Mouse (Mus musculus) olfactory bulb, adult 2 months (tissue): ENCODE results near the gene Il10rb. TPM values are rescaled to one million over a fixed set of nuclear protein-coding genes. Genes with fewer than 3 reads are reported as not detected.

Source experiments
- H3K27ac ChIP-seq: fragments of 200-500 bp; 2 replicates; pipeline ENCODE4 v1.5.1; 2012; ENCODE audit warnings: low read depth, low read length; ENCODE audit not compliant: insufficient read depth
- H3K4me1 ChIP-seq: fragments of 200-500 bp; 2 replicates; pipeline ENCODE4 v1.6.1; 2012; ENCODE audit warnings: low read length; ENCODE audit not compliant: control insufficient read depth, insufficient read depth
- H3K4me3 ChIP-seq: fragments of 200-500 bp; 2 replicates; pipeline ENCODE4 v1.5.1; 2012; ENCODE audit warnings: mild to moderate bottlenecking, low read depth, low read length, moderate library complexity; ENCODE audit not compliant: insufficient read depth
- CTCF ChIP-seq: fragments of 200-500 bp; IDR thresholded peaks from 2 replicates; pipeline ENCODE4 v1.5.1; 2012; ENCODE audit warnings: low read depth, mild to moderate bottlenecking, low read length, moderate library complexity; ENCODE audit not compliant: insufficient read depth
- POLR2A ChIP-seq: fragments of 200-500 bp; IDR thresholded peaks from 2 replicates; pipeline ENCODE4 v1.6.1; 2012; ENCODE audit warnings: mild to moderate bottlenecking, low read depth, low read length, moderate library complexity; ENCODE audit not compliant: insufficient read depth
- WGBS: fragments of 180-500 bp; shearing (Covaris S2); methylation state at CpG from one replicate; pipeline ENCODE4 v1.1.7; 2018; 5-methylcytosine and 5-hydroxymethylcytosine counted together
- polyA plus RNA-seq: library from polyadenylated mRNA; stranded (reverse); fragments of >200 nt; gene quantifications from 2 replicates; pipeline ENCODE4 v1.2.4, GENCODE M21; 2012; ENCODE audit warnings: low replicate concordance; ENCODE audit not compliant: missing spikeins, insufficient read depth, insufficient read length

Il10rb gene
- polyA plus RNA-seq, 1 experiment, result not detected

- 56% methylated on average over 4 of the region's 4 CpGs for WGBS
- no peak overlapping the region for H3K27ac ChIP-seq
- no peak for TF ChIP-seq POLR2A
- peaks cover 8% of the 10 kb centered on the region; the same call in 1 of the 2 replicates for H3K4me1 ChIP-seq
- H3K4me3 ChIP-seq, result no peak overlapping the region
Measured at GRCm38 (mm10) chr16:91442446-91442845, 36.5 kb downstream of the Il10rb start.

- WGBS, result 68% methylated on average over 8 of the region's 8 CpGs
- H3K4me3 ChIP-seq, result no peak overlapping the region
- TF ChIP-seq POLR2A (no peak), CTCF (no peak)
- peaks cover 8% of the 10 kb centered on the region; the same call in 1 of the 2 replicates for H3K4me1 ChIP-seq
- no peak overlapping the region for H3K27ac ChIP-seq
Measured at GRCm38 (mm10) chr16:91443211-91443611, 37.2 kb downstream of the Il10rb start.

GRCm38 (mm10) chr16:91444847-91445246, 38.9 kb downstream of the Il10rb start:
- 89% methylated on average over 4 of the region's 4 CpGs for WGBS
- H3K27ac ChIP-seq, result no peak overlapping the region
- TF ChIP-seq CTCF (no peak), POLR2A (no peak)
- H3K4me1 ChIP-seq, result peaks cover 8% of the 10 kb centered on the region; the same call in 1 of the 2 replicates
- no peak overlapping the region for H3K4me3 ChIP-seq

GRCm38 (mm10) chr16:91445566-91445965, 39.6 kb downstream of the Il10rb start:
- WGBS, result 89% methylated on average over 5 of the region's 5 CpGs
- peaks cover 8% of the 10 kb centered on the region; the same call in 1 of the 2 replicates for H3K4me1 ChIP-seq
- no peak overlapping the region for H3K4me3 ChIP-seq
- H3K27ac ChIP-seq, result no peak overlapping the region
- TF ChIP-seq POLR2A (no peak), CTCF (no peak)

- no peak overlapping the region for H3K4me3 ChIP-seq
- H3K27ac ChIP-seq, result no peak overlapping the region
- peaks cover 8% of the 10 kb centered on the region; the same call in 1 of the 2 replicates for H3K4me1 ChIP-seq
- WGBS, result 73% methylated on average over 8 of the region's 8 CpGs
- TF ChIP-seq CTCF (no peak), POLR2A (no peak)
Measured at GRCm38 (mm10) chr16:91446778-91447511, 41.0 kb downstream of the Il10rb start.

GRCm38 (mm10) chr16:91447512-91447900, 41.5 kb downstream of the Il10rb start:
- no peak overlapping the region for H3K27ac ChIP-seq
- H3K4me3 ChIP-seq, result no peak overlapping the region
- no peak for TF ChIP-seq POLR2A
- no peak for TF ChIP-seq CTCF
- H3K4me1 ChIP-seq, result peaks cover 6% of the 10 kb centered on the region; the same call in 1 of the 2 replicates
- WGBS, result 60% methylated on average over 6 of the region's 6 CpGs

GRCm38 (mm10) chr16:91448088-91448487, 42.1 kb downstream of the Il10rb start:
- Histone ChIP-seq H3K4me3 (no peak overlapping the region), H3K4me1 (peaks cover under 1% of the 10 kb centered on the region; the same call in 1 of the 2 replicates), H3K27ac (no peak overlapping the region)
- TF ChIP-seq CTCF (no peak), POLR2A (no peak)
- 98% methylated on average over 5 of the region's 5 CpGs for WGBS

- no peak overlapping the region for H3K4me3 ChIP-seq
- TF ChIP-seq CTCF (no peak), POLR2A (no peak)
- no peak overlapping the region for H3K27ac ChIP-seq
- WGBS, result 88% methylated on average over 7 of the region's 7 CpGs
- H3K4me1 ChIP-seq, result no peaks in the 10 kb centered on the region
Measured at GRCm38 (mm10) chr16:91448895-91449294, 42.9 kb downstream of the Il10rb start.

- Histone ChIP-seq H3K27ac (no peak overlapping the region), H3K4me3 (no peak overlapping the region), H3K4me1 (no peaks in the 10 kb centered on the region)
- no peak for TF ChIP-seq POLR2A
- no peak for TF ChIP-seq CTCF
- WGBS, result 88% methylated on average over 12 of the region's 12 CpGs
Measured at GRCm38 (mm10) chr16:91450137-91451064, 44.4 kb downstream of the Il10rb start.
